Mouse (Mus musculus) lung, adult 2 months (tissue): ENCODE results near the gene Rpl29. TPM values are rescaled to one million over a fixed set of nuclear protein-coding genes. Genes with fewer than 3 reads are reported as not detected.

Source experiments
- DNase-seq: peaks from one replicate; pipeline ENCODE4 v3.0.0; 2022
- H3K4me1 ChIP-seq: fragments of 200-500 bp; 2 replicates; pipeline ENCODE4 v1.6.1; 2011; ENCODE audit warnings: low read length; ENCODE audit not compliant: control insufficient read depth, insufficient read depth
- H3K4me3 ChIP-seq: fragments of 200-500 bp; replicated peaks from 2 replicates; pipeline ENCODE3; 2011; ENCODE audit warnings: low read depth, mild to moderate bottlenecking, control low read depth, low read length; ENCODE audit errors: extremely low read depth
- CTCF ChIP-seq: fragments of 200-500 bp; IDR thresholded peaks from 2 replicates; pipeline ENCODE4 v1.5.1; 2011; ENCODE audit warnings: mild to moderate bottlenecking, low read length, control low read depth; ENCODE audit not compliant: insufficient read depth
- POLR2A ChIP-seq: fragments of 200-500 bp; IDR thresholded peaks from 2 replicates; pipeline ENCODE4 v1.6.1; 2011; ENCODE audit warnings: low read depth, mild to moderate bottlenecking, control low read depth, low read length, borderline replicate concordance; ENCODE audit errors: extremely low read depth
- WGBS: fragments of 180-500 bp; shearing (Covaris S2); methylation state at CpG from one replicate; pipeline ENCODE4 v1.1.7; 2018; 5-methylcytosine and 5-hydroxymethylcytosine counted together
- polyA plus RNA-seq: library from polyadenylated mRNA; depleted of rRNA; stranded (reverse); fragments of >200 nt; gene quantifications from 2 replicates; pipeline ENCODE4 v1.2.3, GENCODE M21; 2012

Gene Rpl29
- polyA plus RNA-seq, 1 experiment: 319 TPM

DNA sequence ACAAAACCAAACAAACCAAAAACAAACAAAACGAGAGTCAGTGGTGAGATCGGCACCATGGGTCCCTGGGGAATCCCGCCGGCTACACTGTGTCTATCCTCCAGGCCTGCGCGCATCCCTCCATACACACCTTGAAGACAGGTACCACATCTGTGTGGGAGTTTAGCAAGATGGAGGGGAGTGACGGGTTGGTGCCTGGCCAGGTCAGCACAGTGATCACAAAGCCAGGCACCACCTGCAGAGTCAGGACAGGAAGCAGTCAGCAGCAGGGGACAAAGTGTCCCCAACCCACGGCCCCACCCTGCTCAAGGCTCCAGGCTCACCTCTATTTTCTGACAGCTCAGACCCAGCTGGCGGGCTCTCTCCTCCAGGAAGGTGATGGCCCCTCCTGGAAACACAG lies 7.3 kb downstream of the Rpl29 start:
- Histone ChIP-seq H3K4me3 (no peak overlapping the region), H3K4me1 (0 out of 2 replicates have a peak, but pooled peaks cover 3% of the 10 kb centered on the region)
- 81% methylated on average over 9 of the region's 9 CpGs for WGBS
- TF ChIP-seq CTCF (no peak), POLR2A (no peak)
- no peak for DNase-seq

DNA sequence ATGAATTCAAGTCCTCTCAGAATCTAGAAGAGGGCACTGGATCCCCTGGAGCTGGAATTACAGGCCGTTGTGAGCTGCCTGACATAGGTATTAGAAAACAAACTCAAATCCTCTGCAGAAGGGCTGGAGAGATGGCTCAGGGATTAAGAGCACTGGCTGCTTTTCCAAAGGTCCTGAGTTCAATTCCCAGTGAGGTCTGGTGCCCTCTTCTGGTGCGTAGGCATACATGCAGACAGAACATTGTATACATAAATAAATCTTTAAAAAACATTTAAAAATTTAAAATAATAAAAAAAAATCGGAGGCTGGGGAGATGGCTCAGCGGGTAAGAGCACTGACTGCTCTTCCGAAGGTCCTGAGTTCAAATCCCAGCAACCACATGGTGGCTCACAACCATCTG lies 13.4 kb downstream of the Rpl29 start:
- 80% methylated on average over 5 of the region's 5 CpGs for WGBS
- H3K4me1 ChIP-seq: peaks cover under 1% of the 10 kb centered on the region; the same call in 1 of the 2 replicates
- no peak overlapping the region for H3K4me3 ChIP-seq
- DNase-seq: no peak
- TF ChIP-seq POLR2A (no peak), CTCF (no peak)

DNA sequence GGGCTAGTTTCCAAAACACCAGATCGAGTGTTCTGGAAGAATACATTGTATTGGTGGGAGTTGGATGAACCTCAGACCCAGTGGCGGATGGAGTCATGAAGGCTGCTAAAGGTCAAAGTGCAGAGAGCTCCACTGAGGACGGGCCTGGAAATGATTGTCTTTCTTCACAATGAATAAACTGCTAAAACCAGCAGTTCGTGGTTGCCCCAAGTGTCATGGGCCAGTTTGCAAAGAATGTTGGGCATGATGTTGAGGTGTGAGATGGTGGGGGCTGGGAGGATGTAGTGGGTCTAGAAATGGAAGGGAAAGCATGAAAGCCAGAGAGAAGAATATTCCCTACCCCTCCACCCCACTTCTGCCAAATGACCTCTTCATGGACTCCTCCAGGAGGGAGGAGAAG lies 15.6 kb downstream of the Rpl29 start:
- DNase-seq: no peak
- Histone ChIP-seq H3K4me3 (no peak overlapping the region), H3K4me1 (peaks cover 8% of the 10 kb centered on the region)
- TF ChIP-seq POLR2A: no peak
- no peak for TF ChIP-seq CTCF
- WGBS: 78% methylated on average over 4 of the region's 4 CpGs

DNA sequence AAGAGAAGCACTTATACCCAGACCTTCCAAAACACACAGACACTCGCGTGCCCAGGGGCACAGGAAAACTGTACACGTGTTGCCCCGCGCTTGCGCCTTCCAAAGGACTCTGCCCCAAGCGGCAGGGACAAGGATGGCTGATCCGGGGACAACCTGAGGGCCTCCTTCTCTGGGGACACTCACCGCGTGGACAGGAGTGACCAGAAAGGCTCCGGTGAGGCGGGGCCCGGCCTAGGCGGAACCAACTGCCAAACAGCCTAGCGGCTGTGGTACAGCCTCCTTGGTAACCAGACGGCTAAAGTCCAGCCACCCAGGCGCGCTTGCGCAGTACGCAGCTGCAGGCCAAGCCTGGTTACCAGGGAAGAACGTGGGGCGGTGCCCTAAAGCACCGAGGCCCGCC lies 18.1 kb downstream of the Rpl29 start, which contains the start of the genes Abhd14b and Abhd14a:
TSS of gene Abhd14b (plus strand) at position 112 of the 400 bp plus-strand sequence.
TSS of gene Abhd14a (minus strand) at position 331 of the 400 bp plus-strand sequence.
- TF ChIP-seq CTCF (peak; percentile 24; the same call in 1 of the 2 replicates), POLR2A (0 out of 2 replicates have a peak, but pooled peaks have one; percentile 29)
- Histone ChIP-seq H3K4me3 (peak within 1 kb of the TSS; percentile 72), H3K4me1 (peaks cover 15% of the 10 kb centered on the region)
- DNase-seq: peak; percentile 89
- WGBS: under 1% methylated on average over 24 of the region's 24 CpGs

DNA sequence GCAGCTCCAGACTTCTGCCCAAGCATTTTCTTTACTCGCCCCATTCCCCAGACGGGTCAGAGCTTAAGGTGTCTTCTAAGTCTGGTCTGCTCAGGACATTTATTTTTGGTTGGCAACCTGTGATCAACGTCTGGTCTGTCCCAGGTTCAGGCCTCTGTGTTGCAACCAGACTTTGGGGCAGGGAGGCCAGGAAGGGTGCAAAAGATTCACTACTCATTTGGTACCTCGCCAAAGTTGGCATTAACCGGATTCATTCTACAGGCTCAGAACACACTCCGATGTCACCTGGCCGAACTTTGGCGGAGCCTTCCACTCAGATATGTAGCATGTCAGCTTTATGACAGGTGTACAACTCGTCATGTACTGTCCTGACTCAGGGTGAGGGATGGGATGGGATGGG lies 18.7 kb downstream of the Rpl29 start:
- TF ChIP-seq CTCF (no peak), POLR2A (no peak)
- peak overlapping the region; percentile 72 for H3K4me3 ChIP-seq
- no peak for DNase-seq
- H3K4me1 ChIP-seq: peaks cover 17% of the 10 kb centered on the region
- WGBS: 31% methylated on average over 9 of the region's 9 CpGs

DNA sequence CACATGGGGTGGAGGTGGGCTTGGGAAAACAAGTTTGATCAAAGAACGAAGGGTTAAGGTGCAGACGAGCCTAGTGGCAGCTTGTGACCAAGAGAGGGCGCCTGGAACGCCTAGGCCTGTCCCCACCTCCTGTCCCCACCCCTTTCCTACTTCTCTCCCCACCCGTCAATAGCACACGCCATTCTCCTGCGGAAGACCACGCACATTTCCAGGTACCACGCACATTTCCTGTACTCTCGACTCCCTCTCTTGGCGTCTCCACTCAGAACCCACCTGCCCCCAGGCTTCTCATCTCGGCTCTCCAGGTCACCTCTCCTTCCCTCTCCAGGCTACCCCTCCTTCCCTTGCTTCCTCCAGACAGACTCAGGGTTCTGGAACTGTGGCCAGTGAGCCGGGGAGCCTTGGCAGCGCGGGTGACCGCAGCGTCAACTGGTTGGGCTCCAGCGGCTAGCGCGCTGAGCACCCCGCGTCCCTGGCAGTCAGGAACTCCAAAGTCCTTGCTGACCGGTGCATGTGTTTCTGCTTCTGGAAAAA lies 19.3 kb downstream of the Rpl29 start:
- TF ChIP-seq POLR2A: peak; percentile 91; the same call in 1 of the 2 replicates
- TF ChIP-seq CTCF: peak; percentile 81
- peak; percentile 77 for DNase-seq
- peaks cover 17% of the 10 kb centered on the region for H3K4me1 ChIP-seq
- peak overlapping the region; percentile 72 for H3K4me3 ChIP-seq
- under 1% methylated on average over 23 of the region's 23 CpGs for WGBS

DNA sequence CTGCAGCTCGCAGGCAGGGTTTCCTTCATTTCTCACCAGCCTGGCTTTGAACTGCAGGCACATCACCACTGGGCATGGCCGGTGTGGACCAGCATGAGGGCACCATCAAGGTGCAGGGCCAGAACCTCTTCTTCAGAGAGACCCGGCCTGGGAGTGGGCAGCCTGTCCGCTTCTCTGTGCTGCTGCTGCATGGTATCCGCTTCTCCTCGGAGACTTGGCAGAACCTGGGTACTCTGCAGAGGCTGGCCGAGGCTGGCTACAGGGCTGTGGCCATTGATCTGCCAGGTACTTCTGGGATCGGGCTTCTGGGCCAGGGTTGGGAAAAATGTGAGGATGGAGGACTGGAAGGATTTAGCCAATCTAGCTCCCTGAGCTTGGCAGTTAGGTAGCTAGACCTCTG lies 20.7 kb downstream of the Rpl29 start:
- Histone ChIP-seq H3K4me3 (no peak overlapping the region), H3K4me1 (peaks cover 21% of the 10 kb centered on the region)
- 82% methylated on average over 8 of the region's 8 CpGs for WGBS
- DNase-seq: no peak
- TF ChIP-seq POLR2A (no peak), CTCF (no peak)

DNA sequence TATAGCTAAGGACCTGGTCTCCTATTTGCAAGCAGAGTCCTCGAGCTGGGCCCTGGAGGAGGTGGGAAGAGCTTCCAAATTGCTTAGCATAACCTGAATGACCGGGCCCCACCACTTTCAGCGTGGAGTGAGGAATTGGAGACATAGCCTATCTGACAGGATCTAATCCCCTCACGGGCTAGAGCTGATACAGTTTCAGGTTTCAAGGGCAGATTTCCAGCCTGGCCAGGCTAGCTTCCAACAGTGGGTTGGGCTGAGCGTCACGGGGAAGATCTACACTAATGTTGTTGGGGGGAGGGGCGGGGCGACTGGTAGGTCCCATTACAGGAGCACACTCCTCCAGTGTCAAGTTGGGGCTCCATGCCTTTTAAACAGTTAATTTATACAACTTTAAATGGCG lies 21.4 kb downstream of the Rpl29 start:
- WGBS: 35% methylated on average over 9 of the region's 9 CpGs
- peaks cover 21% of the 10 kb centered on the region for H3K4me1 ChIP-seq
- no peak overlapping the region for H3K4me3 ChIP-seq
- DNase-seq: peak; percentile 47
- TF ChIP-seq CTCF: no peak
- TF ChIP-seq POLR2A: no peak

DNA sequence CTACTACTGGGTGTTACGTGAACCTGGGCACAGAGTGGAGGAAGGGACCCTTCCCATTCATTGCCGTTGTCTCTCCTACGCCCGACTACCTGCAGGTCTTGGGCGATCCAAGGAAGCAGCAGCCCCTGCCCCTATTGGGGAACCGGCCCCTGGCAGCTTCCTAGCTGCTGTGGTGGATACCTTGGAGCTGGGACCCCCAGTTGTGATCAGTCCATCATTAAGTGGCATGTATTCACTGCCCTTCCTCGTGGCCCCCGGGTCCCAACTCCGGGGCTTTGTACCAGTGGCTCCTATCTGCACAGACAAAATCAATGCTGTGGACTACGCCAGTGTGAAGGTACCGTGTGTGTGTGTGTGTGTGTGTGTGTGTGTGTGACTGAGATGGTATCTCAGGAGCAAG lies 22.0 kb downstream of the Rpl29 start:
- peaks cover 21% of the 10 kb centered on the region for H3K4me1 ChIP-seq
- no peak for TF ChIP-seq POLR2A
- TF ChIP-seq CTCF: no peak
- 77% methylated on average over 11 of the region's 11 CpGs for WGBS

DNA sequence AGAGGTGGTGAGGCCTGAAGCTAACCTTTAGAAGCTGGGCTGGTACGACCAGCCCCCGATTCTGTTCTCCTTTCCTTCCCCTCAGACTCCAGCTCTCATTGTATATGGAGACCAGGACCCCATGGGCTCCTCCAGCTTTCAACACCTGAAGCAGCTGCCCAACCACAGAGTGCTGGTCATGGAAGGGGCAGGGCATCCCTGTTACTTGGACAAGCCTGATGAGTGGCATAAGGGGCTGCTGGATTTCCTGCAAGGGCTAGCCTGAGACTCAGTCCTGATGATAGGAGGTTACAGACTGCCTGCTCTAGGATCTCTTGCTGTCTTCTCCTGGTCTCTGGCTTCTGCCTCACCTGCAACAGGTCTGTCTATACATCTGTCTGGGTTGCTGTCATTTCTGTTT lies 22.6 kb downstream of the Rpl29 start:
- H3K4me1 ChIP-seq: peaks cover 21% of the 10 kb centered on the region
- 66% methylated on average over 2 of the region's 2 CpGs for WGBS
- H3K4me3 ChIP-seq: no peak overlapping the region
- no peak for DNase-seq
- TF ChIP-seq POLR2A (no peak), CTCF (no peak)

More for the DNA sequence above, 22.0 kb downstream of the Rpl29 start:
- no peak overlapping the region for H3K4me3 ChIP-seq
- DNase-seq: no peak

DNA sequence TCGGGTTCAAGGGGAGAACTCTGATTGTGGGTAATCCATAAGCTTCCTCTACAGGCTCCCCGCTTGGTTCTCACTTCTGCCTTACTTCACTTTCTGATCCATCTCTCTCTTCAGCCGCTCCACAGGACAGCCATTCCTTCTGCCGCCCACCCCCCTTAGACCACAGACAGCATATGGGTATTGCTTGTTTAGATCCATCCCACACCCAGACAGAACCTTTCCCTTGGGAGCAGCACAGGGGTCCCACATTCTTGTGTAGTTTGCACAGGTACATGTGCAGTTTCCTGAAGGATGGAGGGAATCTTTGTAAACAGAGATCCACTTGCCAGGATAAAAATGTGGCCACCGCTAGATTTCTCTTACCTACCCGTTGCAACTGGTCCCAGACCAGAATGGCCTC lies 23.1 kb downstream of the Rpl29 start:
- H3K4me3 ChIP-seq: no peak overlapping the region
- H3K4me1 ChIP-seq: peaks cover 21% of the 10 kb centered on the region
- no peak for DNase-seq
- no peak for TF ChIP-seq POLR2A
- WGBS: 69% methylated on average over 6 of the region's 6 CpGs
